Mouse (Mus musculus): ENCODE results near the gene Tef.

Tef gene

GRCm38 (mm10) chr15:81828426-81829207 lies 26.4 kb downstream of the Tef start:
- in situ Hi-C loops (cut with MboI), result no loop called here

GRCm38 (mm10) chr15:81829208-81829580 lies 27.0 kb downstream of the Tef start:
- in situ Hi-C loops (cut with MboI), result no loop called here

DNA sequence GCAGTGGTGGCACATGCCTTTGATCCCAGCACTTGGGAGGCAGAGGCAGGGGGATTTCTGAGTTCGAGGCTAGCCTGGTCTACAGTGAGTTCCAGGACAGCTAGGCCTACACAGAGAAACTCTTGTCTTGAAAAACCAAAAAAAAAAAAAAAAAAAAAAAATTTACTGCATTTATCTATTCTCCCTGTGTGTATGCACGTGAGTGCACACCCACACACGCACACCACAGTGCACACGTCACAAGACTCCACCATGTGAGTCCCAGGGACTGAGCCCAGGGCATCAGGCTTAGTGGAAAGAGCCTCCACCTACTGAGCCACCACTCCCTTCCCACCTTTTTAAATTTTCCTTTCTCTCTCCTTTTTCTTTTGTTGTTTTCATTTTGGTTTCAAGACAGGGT lies 28.3 kb downstream of the Tef start:
- in situ Hi-C loops (cut with MboI), result loop anchor here (5.0 kb wide), 1 partner anchor 87 kb away; no protein-coding TSS in a partner anchor

DNA sequence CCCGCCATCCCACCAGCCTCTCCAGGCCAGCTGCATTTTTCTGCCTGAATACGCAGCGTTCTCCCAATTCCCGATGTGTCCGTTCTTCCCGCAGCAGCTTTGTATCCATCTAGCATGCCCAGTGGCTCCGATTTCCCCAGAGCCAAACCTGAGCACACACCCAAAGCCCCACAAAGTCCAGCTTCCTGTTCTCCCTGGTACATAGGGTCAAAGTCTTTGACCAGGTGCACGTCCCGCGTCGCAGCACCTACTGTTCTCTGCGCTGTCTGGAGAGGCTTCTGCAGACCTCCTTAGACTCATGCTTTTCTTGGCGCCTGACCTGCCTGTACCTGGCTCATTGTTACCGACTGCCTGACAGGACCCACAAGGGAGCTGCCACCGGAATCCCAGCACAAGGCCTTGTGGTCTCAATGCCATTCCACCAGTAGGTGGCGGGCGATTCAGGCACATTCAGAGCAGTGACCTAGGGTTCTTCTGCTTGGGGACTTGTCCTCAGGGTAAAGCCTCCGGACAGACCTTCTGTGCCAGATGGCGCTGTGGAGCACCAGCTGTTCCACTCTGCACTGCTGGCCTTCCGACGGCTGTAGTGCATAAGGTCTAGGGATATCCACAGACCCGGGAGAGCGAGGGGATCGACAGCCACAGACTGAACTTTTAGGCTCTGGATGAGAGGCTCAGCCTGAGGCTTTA lies 29.1 kb downstream of the Tef start:
- in situ Hi-C loops (cut with MboI), result loop anchor here (5.0 kb wide), 1 partner anchor 86 kb away; no protein-coding TSS in a partner anchor

GRCm38 (mm10) chr15:81832219-81832618 lies 30.0 kb downstream of the Tef start:
- in situ Hi-C loops (cut with MboI), result loop anchor here (5.0 kb wide), 1 partner anchor 85 kb away; no protein-coding TSS in a partner anchor

- in situ Hi-C loops (cut with MboI), result loop anchor here (5.0 kb wide), 1 partner anchor 84 kb away; no protein-coding TSS in a partner anchor
These were observed 31.3 kb downstream of the Tef start for GRCm38 (mm10) chr15:81833481-81833880.

DNA sequence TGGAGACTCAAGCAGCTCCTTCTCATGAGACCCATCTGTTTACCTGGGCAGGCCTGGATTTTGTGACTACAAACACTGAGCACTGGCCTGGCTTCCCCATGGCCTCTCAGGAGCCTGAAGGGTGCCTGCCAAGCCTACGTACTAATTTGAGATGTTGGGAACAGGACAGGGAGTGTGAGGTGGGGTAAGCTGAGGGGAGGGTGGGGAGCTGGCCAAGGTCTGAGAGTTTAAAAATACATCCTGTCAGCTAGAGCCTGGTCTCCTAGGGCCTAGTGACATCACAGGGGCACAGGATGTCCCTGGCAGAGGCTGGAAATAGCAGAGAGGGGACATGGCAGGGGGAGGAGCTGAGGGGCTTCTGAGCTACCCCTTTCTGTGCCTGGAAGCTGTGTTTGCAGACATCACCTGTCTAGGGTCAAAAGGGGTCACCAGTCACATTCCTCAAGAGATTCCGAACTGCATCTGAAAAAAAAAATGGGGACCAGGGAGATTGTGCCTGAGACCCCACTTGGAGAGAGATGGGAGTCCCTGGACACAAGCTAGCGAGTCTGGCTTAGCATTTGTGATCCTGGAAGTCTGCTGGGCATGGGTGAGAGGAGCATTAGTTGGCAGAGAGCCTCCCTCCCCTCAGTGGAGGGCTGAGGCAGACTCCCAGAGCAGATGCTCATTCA lies 32.1 kb downstream of the Tef start:
- in situ Hi-C loops (cut with MboI), result loop anchor here (5.0 kb wide), 1 partner anchor 83 kb away; no protein-coding TSS in a partner anchor

DNA sequence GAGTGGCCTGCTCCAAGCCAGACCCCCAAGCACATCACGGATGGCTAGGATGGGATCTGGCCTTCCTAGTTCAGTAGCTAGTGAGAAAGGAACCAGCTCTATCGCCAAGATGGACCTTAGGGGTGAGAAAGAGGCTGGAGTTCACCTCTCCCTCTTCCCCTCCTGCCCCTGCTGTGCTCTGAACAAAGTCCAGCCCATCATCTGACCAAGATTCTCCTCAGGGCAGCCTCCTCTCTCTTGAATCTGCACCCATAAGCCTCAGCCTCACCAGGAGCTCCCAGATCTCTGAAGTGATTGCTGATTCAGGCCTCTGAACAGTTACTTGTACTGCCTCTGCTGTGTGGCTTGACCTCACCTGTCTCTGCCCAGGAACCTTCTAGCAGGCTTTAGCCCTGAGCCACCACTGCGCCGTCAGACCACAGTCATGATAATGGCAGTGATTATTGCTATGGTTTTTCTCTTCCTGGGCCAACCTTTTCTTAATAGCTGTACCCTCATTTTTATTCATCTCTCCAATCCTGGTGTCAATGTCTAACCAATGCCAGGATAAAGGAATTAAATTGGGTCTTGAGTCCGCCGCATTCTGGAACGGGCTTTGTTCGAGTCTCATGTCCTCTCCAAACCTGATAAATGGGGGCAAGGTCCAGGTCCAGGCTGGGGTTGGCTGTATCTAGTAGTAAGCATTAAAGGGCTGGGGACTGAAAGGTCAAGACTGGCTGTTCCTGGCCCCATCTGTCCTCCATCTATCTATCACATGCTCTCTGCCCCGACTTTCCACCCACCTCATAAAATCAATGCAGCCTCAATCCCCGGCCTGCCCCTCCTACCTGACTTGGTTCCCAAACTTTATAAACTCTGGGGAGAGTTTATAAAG lies 33.0 kb downstream of the Tef start:
- in situ Hi-C loops (cut with MboI), result no loop called here

DNA sequence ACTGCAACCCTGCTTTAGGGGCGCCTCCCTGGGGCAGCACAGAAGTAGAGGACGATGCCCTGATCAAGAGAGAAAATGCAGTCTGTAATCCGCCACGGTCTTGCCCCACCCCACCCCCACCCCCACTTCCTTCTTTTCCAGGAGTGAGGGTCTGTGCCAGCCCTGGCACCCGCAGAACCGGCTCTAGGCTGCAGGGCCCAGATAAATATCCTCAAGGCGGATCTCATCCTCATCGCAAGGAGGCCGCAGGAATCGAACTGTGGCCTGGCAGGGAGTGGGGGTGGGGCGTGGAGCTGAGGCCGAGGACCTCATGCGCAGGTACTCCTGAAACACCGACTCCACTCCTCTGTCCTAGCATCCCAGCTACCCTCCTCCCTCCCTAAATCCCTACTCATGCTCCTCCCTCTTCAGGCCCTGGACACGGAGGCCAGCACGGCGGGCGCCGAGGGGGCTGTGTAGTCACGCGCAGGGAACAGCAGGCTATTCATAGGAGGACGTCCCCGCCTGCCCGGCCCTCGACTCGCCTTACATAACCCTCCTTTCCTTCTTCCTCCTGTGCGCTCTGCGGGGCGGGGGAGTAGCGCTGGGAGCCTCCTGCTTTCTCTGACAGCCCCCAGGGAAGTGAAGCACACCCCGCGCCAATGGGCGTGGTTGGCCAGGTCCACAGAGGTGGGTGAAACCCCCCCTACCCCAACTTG lies 34.1 kb downstream of the Tef start:
- in situ Hi-C loops (cut with MboI), result no loop called here

GRCm38 (mm10) chr15:81836966-81837920 lies 35.0 kb downstream of the Tef start:
- in situ Hi-C loops (cut with MboI), result no loop called here

DNA sequence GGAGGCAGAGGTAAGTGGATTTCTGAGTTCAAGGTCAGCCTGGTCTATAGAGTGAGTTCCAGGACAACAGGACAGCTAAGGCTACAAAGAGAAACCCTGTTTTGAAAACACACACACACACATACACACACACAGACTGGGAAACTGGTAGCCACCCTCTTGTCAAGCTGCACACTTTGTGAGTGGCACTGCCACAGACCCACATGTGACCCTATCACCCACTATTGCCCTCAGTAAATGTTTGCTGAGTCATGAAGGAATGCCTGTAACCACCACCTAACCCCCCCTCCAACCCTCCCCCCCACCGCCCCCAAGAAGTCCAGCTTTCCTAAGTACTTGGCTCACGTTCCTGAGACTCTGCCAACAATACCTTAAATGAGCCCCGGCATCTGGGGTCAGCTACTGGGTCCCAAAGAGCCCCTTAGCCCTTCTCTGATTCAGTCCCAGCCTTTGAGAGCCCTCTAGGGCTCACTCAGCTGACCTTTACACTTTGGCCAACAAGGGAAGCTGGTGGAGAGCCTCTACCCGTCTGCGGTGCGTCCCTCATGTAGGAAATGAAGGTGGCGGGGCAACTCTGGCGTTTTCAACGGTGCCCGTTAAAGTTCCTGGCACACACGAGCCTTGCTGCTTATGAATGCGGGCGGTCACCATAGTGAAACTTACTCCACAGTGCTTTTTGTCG lies 36.5 kb downstream of the Tef start:
- in situ Hi-C loops (cut with MboI), result no loop called here

- in situ Hi-C loops (cut with MboI), result no loop called here
These were observed 37.4 kb downstream of the Tef start for GRCm38 (mm10) chr15:81839634-81840033.

DNA sequence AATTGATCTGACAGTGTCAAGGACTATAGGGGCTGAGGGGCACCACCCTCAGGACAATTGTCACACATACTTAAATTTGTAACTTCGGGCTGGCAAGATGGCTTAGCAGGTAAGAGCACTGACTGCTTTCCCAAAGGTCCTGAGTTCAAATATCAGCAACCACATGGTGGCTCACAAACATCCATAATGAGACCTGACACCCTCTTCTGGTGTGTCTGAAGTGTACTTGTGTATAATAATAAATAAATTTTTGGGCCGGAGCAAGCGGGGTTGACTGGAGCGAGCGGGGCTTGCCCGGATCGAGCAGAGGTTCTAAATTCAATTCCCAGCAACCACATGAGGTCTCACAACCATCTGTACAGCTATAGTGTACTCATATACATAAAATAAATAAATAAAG lies 38.1 kb downstream of the Tef start:
- in situ Hi-C loops (cut with MboI), result no loop called here

DNA sequence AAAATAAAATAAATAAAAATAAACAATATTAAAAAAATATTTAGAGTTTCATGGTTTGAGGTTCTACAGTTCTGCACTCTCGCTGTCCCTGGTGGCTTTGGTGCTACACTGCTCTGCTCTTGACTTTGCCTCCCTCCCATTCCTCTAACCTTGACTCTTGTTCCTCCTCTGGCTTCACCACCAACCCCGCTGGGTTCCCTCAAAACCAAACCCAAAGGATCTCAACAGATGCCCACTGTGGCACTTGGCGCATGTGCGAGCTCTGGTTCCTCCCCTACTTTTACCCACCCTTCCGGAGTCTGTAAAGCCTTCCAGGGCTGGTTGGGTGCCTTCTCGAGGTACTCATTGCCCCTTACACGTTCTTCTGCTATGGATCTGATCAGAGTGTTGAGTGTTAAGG lies 40.1 kb downstream of the Tef start:
- in situ Hi-C loops (cut with MboI), result no loop called here

- in situ Hi-C loops (cut with MboI), result no loop called here
These were observed 42.9 kb downstream of the Tef start for GRCm38 (mm10) chr15:81845033-81845625.

DNA sequence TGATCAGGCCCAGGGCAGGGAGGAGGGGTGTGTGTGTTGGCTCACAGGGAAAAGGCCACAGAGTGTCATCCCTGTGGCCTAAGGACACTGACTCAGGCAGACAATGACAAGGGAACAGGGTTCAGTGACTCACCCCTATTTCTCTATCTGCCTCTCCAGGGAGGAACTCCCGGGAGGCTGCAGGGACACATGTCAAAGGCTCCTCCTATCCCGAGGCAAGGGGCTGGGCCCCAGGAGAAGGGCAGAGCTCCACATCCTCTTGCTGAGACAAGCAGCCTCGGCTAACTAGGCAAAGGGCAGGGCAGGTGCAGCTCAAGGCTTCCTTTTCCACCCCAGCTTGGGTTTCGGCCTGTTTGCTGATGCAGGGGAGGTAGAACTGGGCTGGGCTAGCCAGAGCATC lies 43.5 kb downstream of the Tef start:
- in situ Hi-C loops (cut with MboI), result no loop called here

- in situ Hi-C loops (cut with MboI), result no loop called here
These were observed 44.5 kb downstream of the Tef start for GRCm38 (mm10) chr15:81846755-81847154.

DNA sequence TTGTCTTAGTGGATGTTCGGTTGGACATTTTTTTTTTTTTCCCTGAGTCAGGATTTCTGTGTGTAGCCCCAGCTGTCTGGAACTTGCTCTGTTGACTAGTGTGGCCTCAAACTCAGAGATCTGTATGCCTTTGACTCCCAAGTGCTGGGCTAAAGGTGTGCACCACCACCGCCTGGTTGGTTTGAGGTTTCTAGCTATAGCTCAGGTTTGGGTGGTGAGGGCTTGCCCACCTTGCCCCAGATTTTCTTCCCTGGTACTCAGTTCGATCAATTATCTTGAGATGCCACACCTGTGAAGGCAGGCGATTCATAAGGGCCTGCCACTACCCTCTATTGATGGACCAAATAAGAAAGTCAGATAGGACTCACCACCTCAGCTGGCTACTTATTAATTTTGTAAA lies 44.9 kb downstream of the Tef start:
- in situ Hi-C loops (cut with MboI), result no loop called here

DNA sequence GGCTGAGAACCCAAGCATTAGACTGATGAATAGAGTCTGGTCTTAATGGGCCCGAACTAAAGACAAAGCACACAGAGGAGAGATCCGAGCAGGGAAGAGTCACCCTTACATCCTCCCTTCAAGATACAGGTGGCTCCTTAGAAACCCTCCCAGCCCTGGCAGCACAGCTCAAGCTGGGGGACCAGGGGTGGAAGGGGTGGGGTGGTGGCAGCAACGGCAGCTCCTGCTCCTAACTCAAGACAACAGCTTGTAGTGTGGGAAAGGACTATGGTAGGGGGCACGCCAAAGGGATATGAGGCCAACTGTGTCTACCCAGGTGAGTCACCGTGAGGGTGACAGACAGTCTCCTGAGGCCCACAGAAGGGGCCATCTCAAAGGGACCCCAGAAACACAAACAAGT lies 45.6 kb downstream of the Tef start:
- in situ Hi-C loops (cut with MboI), result no loop called here

Measured in mature B cell (primary cell).